Mouse (Mus musculus): ENCODE measurements around the gene Epha4. TPM values are rescaled to one million over a fixed set of nuclear protein-coding genes. Genes with fewer than 3 reads are reported as not detected.

The Epha4 gene
- total RNA-seq, 2 experiments from 2014 or later: 10.7 to 12.8 TPM

GRCm38 (mm10) chr1:77410153-77410552, 104.7 kb downstream of the Epha4 start:
- no peak for DNase-seq (ENCODE audit: low spot score in 2 of 2)

- no peak for DNase-seq (ENCODE audit: low spot score in 2 of 2)
Observed at GRCm38 (mm10) chr1:77409509-77409908, 105.4 kb downstream of the Epha4 start.

- no peak for DNase-seq (ENCODE audit: low spot score in 2 of 2)
Observed at GRCm38 (mm10) chr1:77407417-77407816, 107.5 kb downstream of the Epha4 start.

GRCm38 (mm10) chr1:77406631-77407030, 108.3 kb downstream of the Epha4 start:
- no peak for DNase-seq (ENCODE audit: low spot score in 2 of 2)

GRCm38 (mm10) chr1:77404537-77404936, 110.4 kb downstream of the Epha4 start:
- DNase-seq (ENCODE audit: low spot score in 2 of 2): no peak

- DNase-seq (ENCODE audit: low spot score in 2 of 2): no peak
Observed at GRCm38 (mm10) chr1:77402942-77403341, 111.9 kb downstream of the Epha4 start.

DNA sequence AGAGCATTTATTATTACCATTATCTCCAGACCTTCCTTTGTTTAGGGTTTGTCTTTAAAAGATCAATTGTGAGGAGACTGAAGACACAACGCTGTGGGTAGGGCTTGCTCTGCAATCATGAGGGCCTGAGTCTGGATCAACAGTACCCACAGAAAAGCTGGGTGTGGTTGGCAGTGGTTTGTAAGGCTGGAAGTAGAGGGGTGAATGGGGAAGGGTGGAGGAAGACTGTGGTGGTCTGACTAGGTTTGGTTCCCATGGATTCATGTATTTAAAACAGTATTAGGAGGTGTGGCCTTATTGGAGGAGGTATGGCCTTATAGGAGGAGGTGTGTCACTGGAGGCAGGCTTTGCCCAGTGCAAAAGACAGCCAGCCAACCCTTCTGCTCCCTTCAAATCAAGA, 113.4 kb downstream of the Epha4 start:
- no peak for DNase-seq (ENCODE audit: low spot score in 2 of 2)

- DNase-seq (ENCODE audit: low spot score in 2 of 2): no peak
Observed at GRCm38 (mm10) chr1:77391590-77391989, 123.3 kb downstream of the Epha4 start.

DNA sequence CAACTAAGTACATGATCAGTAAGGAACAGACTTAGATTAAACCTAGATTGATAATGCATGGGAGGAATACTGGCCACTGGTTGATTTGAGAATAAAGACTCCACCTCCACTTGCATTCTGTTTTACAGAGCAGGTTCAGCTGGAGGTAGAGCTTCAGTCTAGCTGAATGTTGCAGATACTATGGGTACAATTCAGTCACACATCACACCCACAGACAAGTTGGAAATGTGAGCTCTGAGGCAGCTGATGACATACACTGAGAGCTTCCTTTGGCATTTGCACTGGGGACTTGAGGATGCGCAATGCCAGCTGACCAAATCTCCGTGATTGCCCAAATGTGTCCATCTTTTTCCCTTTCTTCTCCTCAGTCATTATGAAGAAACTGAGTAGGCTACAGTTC, 125.8 kb downstream of the Epha4 start:
- DNase-seq (ENCODE audit: low spot score in 2 of 2): no peak

DNA sequence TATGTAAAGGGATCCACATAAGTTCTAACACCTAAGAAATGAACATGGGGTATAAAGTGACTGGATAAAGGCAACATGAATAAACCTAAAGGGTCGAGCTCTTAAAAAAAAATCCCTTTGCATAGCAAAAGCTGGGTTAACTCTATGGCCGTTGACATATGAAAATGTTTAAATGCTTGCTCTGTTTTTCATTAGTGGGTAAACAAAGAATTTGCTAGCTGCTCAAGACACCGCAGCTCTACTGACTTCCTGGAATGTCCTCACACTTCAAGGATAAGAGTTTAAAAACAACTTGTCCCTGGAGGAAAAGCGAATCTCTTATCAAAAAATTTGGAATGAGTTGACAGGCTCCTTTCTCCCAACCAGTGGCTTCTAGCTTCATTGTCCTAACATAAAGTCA, 126.3 kb downstream of the Epha4 start:
- DNase-seq (ENCODE audit: low spot score in 2 of 2): no peak

DNA sequence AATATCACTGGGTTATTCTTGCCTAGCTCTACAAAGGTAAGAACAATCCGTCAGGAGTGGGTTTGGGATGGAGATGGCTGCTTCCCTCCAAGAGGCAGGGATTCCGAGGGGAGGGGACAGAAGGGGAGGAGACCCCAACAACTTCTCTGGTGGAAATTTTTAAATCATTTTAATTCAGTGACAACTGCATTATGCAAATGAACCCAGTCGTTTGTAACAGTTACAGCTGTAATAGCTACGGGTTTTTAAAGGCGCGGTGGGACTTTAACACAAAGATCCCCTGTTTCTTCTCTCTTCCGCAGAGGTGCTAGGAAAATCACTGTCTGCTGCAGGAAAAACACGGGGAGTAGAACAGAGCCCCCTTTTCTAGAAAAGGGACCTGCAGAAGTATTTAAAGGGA, 129.3 kb downstream of the Epha4 start:
- no peak for DNase-seq (ENCODE audit: low spot score in 2 of 2)

DNA sequence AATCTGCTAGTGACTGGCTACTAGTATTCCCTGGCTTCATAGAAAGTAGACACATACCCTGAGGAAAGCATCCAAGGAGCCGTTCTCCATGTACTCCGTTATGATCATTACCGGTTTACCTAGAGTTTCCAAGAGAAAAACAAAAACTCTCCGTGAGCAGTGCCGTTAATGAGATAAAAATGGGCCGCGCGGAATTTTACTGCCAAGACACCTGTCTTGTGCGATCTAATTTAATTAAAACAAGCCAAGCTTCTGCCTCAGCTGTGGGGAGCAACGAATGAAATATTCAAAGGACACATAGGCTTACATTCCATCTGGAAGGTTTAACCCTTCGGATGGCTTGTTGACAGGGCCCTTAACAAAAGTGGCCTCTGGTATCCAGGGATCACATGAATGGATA, 131.4 kb downstream of the Epha4 start:
- DNase-seq (ENCODE audit: low spot score in 2 of 2): no peak

DNA sequence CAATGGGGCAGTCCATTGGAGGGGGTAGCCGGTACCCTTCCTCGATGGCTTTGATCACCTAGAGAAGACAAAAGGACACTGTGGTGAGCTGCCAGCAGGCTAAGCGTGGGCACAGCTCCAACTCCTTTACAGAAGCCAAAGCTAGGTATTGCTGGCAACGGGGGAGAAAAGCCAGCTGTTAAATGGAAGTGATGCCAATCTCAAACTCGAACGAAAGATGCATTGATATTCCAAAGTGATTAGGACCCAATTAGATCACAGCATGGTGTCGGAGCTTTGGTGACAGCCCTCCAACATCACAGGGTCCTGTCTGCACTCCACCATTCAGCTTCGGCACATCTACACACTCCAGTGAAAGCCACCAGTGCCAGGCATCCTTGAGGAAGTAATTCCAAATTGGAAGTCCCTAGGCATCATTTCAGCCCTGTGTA, 137.3 kb downstream of the Epha4 start:
- DNase-seq (ENCODE audit: low spot score in 2 of 2): no peak

- no peak for DNase-seq (ENCODE audit: low spot score in 2 of 2)
Observed at GRCm38 (mm10) chr1:77374054-77374453, 140.8 kb downstream of the Epha4 start.

- DNase-seq (ENCODE audit: low spot score in 2 of 2): no peak
Observed at GRCm38 (mm10) chr1:77370921-77371320, 144.0 kb downstream of the Epha4 start.

DNA sequence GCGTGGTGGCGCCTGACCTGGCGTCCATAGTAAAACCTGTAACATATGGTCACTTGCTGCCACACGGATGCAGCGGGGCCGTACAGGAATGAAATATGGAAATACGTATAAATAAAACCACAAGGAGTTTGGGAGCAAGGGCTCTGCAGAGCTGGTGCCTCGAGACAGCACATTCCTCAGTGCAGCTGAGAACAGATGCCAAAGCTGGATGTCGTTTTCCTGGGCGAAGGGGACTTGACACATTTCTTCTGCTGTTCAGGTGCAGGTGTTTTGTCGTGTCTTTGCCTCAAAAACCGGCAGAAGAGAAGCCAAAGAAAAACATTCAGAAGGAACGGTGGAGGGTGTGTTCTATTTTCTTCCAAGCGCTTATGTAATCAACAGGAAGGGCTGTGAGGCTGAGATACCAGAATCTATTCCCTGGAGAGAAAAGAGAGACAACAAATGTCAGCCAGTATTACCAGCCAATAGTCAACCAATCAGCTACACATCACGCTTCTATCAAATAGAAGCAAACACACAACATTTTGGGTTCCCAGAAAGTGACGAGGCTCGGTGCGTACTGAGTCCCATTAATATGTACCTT, 145.5 kb downstream of the Epha4 start:
- DNase-seq (ENCODE audit: low spot score in 2 of 2): no peak

- DNase-seq (ENCODE audit: low spot score in 2 of 2): no peak
Observed at GRCm38 (mm10) chr1:77365850-77366249, 149.0 kb downstream of the Epha4 start.

DNA sequence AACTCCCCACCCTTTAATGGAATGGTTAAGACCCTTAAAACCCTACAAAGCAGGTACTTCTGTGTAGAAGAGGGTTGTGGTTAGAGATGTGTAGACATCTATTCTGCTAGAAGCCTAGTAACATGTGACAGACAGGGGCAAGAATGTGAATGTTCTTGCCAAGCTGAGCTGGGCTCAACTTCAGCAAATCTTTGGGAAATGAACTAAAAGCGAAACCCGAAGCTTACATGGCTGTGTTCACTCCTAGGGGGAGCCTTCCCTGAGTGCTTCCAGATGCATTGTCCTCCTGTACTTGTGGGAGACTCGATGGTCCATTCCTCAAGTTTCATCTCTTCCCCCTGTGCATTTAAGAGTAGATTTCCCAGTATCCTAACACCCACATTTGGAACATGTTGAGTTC, 150.3 kb downstream of the Epha4 start:
- peak in 1 of 2 experiments; percentile 22 for DNase-seq (ENCODE audit: low spot score in 2 of 2)

- DNase-seq (ENCODE audit: low spot score in 2 of 2): no peak
Observed at GRCm38 (mm10) chr1:77363848-77364247, 151.0 kb downstream of the Epha4 start.

DNA sequence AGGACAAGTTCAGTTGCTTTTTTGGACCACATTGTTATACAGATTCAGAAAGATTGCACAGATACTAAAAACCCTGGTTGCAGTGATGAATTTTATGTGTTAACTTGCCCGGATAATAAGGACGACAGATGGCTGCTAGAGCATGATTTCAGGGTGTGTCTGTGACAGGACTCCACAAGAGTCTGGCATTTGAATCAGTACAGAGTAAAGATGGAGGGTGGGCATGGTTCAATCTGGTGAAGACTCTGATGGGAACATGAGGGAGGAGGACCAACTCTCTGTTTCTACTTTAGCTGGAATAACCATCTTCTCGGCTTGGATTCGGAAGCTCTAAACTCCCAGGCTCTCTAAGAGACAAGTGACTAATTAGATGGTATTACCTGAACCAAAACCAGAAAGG, 168.4 kb downstream of the Epha4 start:
- no peak for DNase-seq (ENCODE audit: low spot score in 2 of 2)

- DNase-seq (ENCODE audit: low spot score in 2 of 2): no peak
Observed at GRCm38 (mm10) chr1:77343792-77344191, 171.1 kb downstream of the Epha4 start.

DNA sequence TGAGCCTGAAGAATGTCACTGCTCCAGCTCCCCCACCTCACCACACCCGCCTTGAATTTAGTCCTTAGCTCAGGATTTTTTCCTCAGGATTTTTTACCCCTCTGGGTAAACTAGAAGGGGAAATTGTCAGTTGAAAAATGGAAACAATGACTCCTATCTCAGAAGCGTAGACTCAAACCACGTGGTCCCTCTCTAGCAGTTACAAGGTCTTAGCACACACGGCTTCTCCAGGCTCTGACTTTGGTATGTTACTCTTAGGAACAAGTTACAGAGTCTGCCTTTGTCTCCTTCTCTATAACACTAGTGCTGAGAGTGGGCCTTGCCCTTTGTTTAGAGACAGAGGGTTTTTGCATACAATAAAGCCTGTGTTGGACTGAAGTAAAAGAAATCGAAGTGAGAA, 175.2 kb downstream of the Epha4 start:
- no peak for DNase-seq (ENCODE audit: low spot score in 2 of 2)

- DNase-seq (ENCODE audit: low spot score in 2 of 2): no peak
Observed at GRCm38 (mm10) chr1:77338346-77338745, 176.5 kb downstream of the Epha4 start.

GRCm38 (mm10) chr1:77336937-77337336, 178.0 kb downstream of the Epha4 start:
- no peak for DNase-seq (ENCODE audit: low spot score in 2 of 2)
